Mouse (Mus musculus): ENCODE results near the gene Lrrc38.

GRCm38 (mm10) chr4:143331787-143332186 is 17.8 kb upstream of the Lrrc38 start:
- TF ChIP-seq ZC3H11A (IDR thresholded peaks at IDR 0.05; ENCODE audit: borderline replicate concordance, low read depth, low read length) (no peak), CHD2 (IDR thresholded peaks at IDR 0.05; ENCODE audit: low read depth, low read length) (no peak), HCFC1 (IDR thresholded peaks at IDR 0.05; ENCODE audit: borderline replicate concordance, insufficient read depth, low read length) (no peak), MAFK (IDR thresholded peaks at IDR 0.05; ENCODE audit: insufficient read depth, low read depth, low read length) (no peak), ZNF384 (IDR thresholded peaks at IDR 0.05; ENCODE audit: low read depth, low read length) (no peak)
